Mouse (Mus musculus): ENCODE measurements around the gene Supt3.

The Supt3 gene

GRCm38 (mm10) chr17:44967186-44967585, 190.2 kb downstream of the Supt3 start:
- DNase-seq (ENCODE audit: low spot score) = no peak

- no peak for DNase-seq (ENCODE audit: low spot score)
Observed at GRCm38 (mm10) chr17:44970255-44970654, 193.3 kb downstream of the Supt3 start.

- DNase-seq (ENCODE audit: low spot score) = no peak
Observed at GRCm38 (mm10) chr17:44973489-44973888, 196.5 kb downstream of the Supt3 start.

- no peak for DNase-seq (ENCODE audit: low spot score)
Observed at GRCm38 (mm10) chr17:44977690-44978089, 200.7 kb downstream of the Supt3 start.

GRCm38 (mm10) chr17:44987964-44988363, 211.0 kb downstream of the Supt3 start:
- no peak for DNase-seq (ENCODE audit: low spot score)

- DNase-seq (ENCODE audit: low spot score) = no peak
Observed at GRCm38 (mm10) chr17:45003311-45003710, 226.4 kb downstream of the Supt3 start.

- DNase-seq (ENCODE audit: low spot score) = no peak
Observed at GRCm38 (mm10) chr17:45004477-45005170, 227.7 kb downstream of the Supt3 start.

GRCm38 (mm10) chr17:45007461-45007860, 230.5 kb downstream of the Supt3 start:
- DNase-seq (ENCODE audit: low spot score) = no peak

- DNase-seq (ENCODE audit: low spot score) = no peak
Observed at GRCm38 (mm10) chr17:45008663-45009062, 231.7 kb downstream of the Supt3 start.

- DNase-seq (ENCODE audit: low spot score) = no peak
Observed at GRCm38 (mm10) chr17:45010409-45010808, 233.5 kb downstream of the Supt3 start.

GRCm38 (mm10) chr17:45016746-45017145, 239.8 kb downstream of the Supt3 start:
- no peak for DNase-seq (ENCODE audit: low spot score)

GRCm38 (mm10) chr17:45020155-45020930, 243.4 kb downstream of the Supt3 start:
- DNase-seq (ENCODE audit: low spot score) = peak; percentile 29

- no peak for DNase-seq (ENCODE audit: low spot score)
Observed at GRCm38 (mm10) chr17:45028441-45028840, 251.5 kb downstream of the Supt3 start.

GRCm38 (mm10) chr17:45029106-45029505, 252.2 kb downstream of the Supt3 start:
- no peak for DNase-seq (ENCODE audit: low spot score)

- no peak for DNase-seq (ENCODE audit: low spot score)
Observed at GRCm38 (mm10) chr17:45032209-45032608, 255.3 kb downstream of the Supt3 start.

GRCm38 (mm10) chr17:45033617-45034016, 256.7 kb downstream of the Supt3 start:
- no peak for DNase-seq (ENCODE audit: low spot score)

GRCm38 (mm10) chr17:45041084-45041483, 264.1 kb downstream of the Supt3 start:
- DNase-seq (ENCODE audit: low spot score) = no peak

- no peak for DNase-seq (ENCODE audit: low spot score)
Observed at GRCm38 (mm10) chr17:45045804-45046203, 268.9 kb downstream of the Supt3 start.

GRCm38 (mm10) chr17:45046583-45046982, 269.6 kb downstream of the Supt3 start:
- DNase-seq (ENCODE audit: low spot score) = no peak

- DNase-seq (ENCODE audit: low spot score) = no peak
Observed at GRCm38 (mm10) chr17:45047236-45047635, 270.3 kb downstream of the Supt3 start.

- no peak for DNase-seq (ENCODE audit: low spot score)
Observed at GRCm38 (mm10) chr17:45051971-45052370, 275.0 kb downstream of the Supt3 start.

- DNase-seq (ENCODE audit: low spot score) = no peak
Observed at GRCm38 (mm10) chr17:45053371-45053770, 276.4 kb downstream of the Supt3 start.

- no peak for DNase-seq (ENCODE audit: low spot score)
Observed at GRCm38 (mm10) chr17:45054526-45054925, 277.6 kb downstream of the Supt3 start.

Measured in ovary, postnatal 14 days (tissue).